Mouse (Mus musculus): ENCODE results near the gene Hils1. TPM values are rescaled to one million over a fixed set of nuclear protein-coding genes. Genes with fewer than 3 reads are reported as not detected.
"Not testable (repeated sequence)": the region's sequence is repeated elsewhere in the genome, so short reads cannot be mapped to it uniquely, and the experiment has no call there.

The Hils1 gene
- polyA plus RNA-seq, 1 experiment from 2014 or later: not detected

DNA sequence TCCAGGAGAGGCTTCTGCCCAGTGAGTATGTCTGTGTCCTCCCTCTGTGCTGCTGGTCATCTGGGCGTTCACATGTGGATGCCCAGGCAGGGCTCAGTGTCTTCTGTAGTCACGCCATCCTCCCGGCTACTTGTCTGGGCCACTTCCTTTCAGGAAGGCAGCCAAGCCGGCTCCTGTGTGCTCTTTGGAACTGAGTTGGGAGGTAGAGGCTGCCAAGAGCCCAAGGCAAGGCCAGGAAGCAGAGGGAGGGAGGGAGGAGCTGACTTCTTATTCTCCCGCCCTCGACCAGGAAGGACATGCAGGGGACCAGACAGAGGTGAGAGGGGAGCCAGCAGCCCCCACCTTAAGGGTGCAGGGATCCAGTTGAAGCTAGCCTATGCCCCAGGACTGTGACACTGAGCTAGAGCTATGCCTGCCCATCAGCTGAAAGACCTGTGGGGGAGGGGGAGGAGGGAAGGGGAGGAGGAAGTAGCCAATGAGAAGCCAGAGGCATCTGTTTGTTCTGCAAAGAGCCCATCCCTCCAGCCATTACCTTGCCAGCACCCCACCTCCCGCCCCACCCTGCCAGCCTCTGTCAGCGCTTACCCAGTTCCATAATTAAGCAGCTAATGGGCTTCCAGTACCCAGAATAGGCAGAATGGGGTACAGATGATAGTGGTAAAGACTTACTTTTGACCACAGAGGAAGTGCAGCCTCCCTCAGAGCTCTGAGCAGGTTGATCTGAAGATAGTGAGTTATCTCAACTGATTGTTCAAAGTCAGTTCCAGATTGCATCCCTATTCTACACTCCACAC lies 9.1 kb upstream of the Hils1 start:
- Histone ChIP-seq H3K9me3 (ENCODE audit: control insufficient read depth, low read length) (no peaks in the 10 kb centered on the region), H3K4me2 (no peak overlapping the region), H3K4me3 (ENCODE audit: low read depth, low read length) (no peak overlapping the region), H3K36me3 (ENCODE audit: control insufficient read depth, insufficient read depth, low read length) (no peaks in the 10 kb centered on the region), H3K27me3 (replicated peaks; ENCODE audit: control insufficient read depth, insufficient read depth, low read length) (peaks cover 11% of the 10 kb centered on the region; the same call in 1 of the 2 replicates), H3K9ac (ENCODE audit: low read depth, low read length) (no peak overlapping the region), H3K27ac (ENCODE audit: low read depth, low read length) (no peak overlapping the region), H3K4me1 (replicated peaks; ENCODE audit: control insufficient read depth, insufficient read depth, low read length) (peaks cover 3% of the 10 kb centered on the region; the same call in 1 of the 2 replicates)
- ATAC-seq (replicated peaks; ENCODE audit: low FRiP score) (no peak), DNase-seq (ENCODE audit: low spot score) (no peak)
- 22% methylated on average over 8 of the region's 8 CpGs for WGBS

DNA sequence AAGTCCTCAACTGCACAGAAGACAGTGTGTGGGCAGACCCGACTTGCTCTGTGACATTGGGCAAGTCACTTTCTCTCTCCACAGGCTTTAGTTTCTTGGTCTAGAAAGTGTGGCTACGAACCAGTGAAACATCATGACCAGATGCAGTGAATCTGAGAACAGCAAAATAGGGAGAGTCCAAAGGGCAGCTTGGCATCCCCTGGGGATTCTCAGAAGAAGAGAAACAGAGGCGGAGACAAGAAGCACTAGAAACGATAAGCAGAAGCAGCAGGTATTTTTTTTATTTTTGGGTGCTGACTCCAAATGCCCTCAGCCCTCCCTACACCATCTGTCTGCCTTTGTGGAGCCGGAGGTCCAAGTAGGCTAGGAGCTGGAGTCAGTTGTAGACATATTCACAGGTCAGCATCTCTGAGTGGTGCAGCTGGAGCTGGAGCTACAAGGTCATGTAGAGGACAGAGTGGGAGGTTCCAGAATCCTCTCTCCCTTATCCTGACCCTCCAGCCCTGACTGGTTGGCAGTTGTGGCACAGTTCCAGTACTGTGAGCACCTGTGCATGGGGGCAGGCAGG lies 4.8 kb upstream of the Hils1 start:
- Histone ChIP-seq H3K4me2 (no peak overlapping the region), H3K36me3 (ENCODE audit: control insufficient read depth, insufficient read depth, low read length) (no peaks in the 10 kb centered on the region), H3K4me1 (replicated peaks; ENCODE audit: control insufficient read depth, insufficient read depth, low read length) (peaks cover 3% of the 10 kb centered on the region; the same call in 1 of the 2 replicates), H3K27me3 (replicated peaks; ENCODE audit: control insufficient read depth, insufficient read depth, low read length) (no peaks in the 10 kb centered on the region), H3K9me3 (ENCODE audit: control insufficient read depth, low read length) (no peaks in the 10 kb centered on the region), H3K4me3 (ENCODE audit: low read depth, low read length) (no peak overlapping the region), H3K27ac (ENCODE audit: low read depth, low read length) (no peak overlapping the region), H3K9ac (ENCODE audit: low read depth, low read length) (no peak overlapping the region)
- no peak for DNase-seq (ENCODE audit: low spot score)
- 63% methylated on average over 5 of the region's 5 CpGs for WGBS
- no peak for ATAC-seq (replicated peaks; ENCODE audit: low FRiP score)

DNA sequence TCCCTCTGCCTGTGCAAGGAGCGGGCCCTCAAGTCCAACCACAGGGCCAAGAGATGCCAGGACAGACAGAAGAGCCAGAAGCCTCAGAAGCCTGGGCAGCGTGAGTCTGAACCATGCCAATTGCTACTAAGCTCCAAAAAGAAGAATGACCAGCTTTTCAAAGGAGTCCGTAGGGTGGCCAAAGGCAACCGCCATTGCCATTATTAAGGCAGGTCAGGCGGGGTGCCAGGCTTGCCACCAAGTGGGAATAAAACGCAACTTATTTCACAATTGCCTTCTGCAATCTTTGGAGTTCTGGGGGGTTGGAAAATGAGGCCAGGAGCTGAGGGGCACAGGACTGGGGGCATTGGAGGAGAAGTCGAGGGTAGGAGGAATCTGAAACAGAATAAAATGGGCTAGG lies 794 bp downstream of the Hils1 start:
- no peaks in the 10 kb centered on the region for H3K9me3 ChIP-seq (ENCODE audit: control insufficient read depth, low read length)
- peaks cover 2% of the 10 kb centered on the region; the same call in 1 of the 2 replicates for H3K27me3 ChIP-seq (replicated peaks; ENCODE audit: control insufficient read depth, insufficient read depth, low read length)
- H3K36me3 ChIP-seq (ENCODE audit: control insufficient read depth, insufficient read depth, low read length): no peaks in the 10 kb centered on the region
- 74% methylated on average over 7 of the region's 7 CpGs for WGBS
- no peak overlapping the region for H3K4me2 ChIP-seq
- H3K4me3 ChIP-seq (ENCODE audit: low read depth, low read length): no peak overlapping the region
- ATAC-seq (replicated peaks; ENCODE audit: low FRiP score): no peak
- no peak overlapping the region for H3K27ac ChIP-seq (ENCODE audit: low read depth, low read length)
- DNase-seq (ENCODE audit: low spot score): no peak
- H3K9ac ChIP-seq (ENCODE audit: low read depth, low read length): no peak overlapping the region
- no peaks in the 10 kb centered on the region for H3K4me1 ChIP-seq (replicated peaks; ENCODE audit: control insufficient read depth, insufficient read depth, low read length)

DNA sequence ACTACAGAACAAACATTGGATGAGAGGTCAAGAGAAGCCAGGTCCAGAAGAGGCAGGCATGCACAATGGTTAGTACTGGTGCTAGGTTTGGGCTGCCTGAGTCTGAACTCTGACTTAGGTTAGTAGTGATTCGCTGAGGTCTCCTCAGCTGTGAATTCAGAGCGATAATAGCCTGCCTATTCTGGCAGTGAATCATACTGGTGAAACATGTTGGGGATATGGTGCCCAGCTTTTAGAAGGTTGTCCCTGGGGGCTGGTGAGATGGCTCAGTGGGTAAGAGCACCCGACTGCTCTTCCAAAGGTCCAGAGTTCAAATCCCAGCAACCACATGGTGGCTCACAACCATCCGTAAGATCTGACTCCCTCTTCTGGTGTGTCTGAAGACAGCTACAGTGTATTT lies 2.3 kb downstream of the Hils1 start:
- not testable (repeated sequence) for H3K36me3 ChIP-seq (ENCODE audit: control insufficient read depth, insufficient read depth, low read length); H3K27me3 ChIP-seq (replicated peaks; ENCODE audit: control insufficient read depth, insufficient read depth, low read length); H3K9me3 ChIP-seq (ENCODE audit: control insufficient read depth, low read length); H3K4me1 ChIP-seq (replicated peaks; ENCODE audit: control insufficient read depth, insufficient read depth, low read length); H3K4me3 ChIP-seq (ENCODE audit: low read depth, low read length); ATAC-seq (replicated peaks; ENCODE audit: low FRiP score); DNase-seq (ENCODE audit: low spot score); H3K9ac ChIP-seq (ENCODE audit: low read depth, low read length); H3K4me2 ChIP-seq; H3K27ac ChIP-seq (ENCODE audit: low read depth, low read length)
- WGBS: 88% methylated on average over 4 of the region's 4 CpGs

DNA sequence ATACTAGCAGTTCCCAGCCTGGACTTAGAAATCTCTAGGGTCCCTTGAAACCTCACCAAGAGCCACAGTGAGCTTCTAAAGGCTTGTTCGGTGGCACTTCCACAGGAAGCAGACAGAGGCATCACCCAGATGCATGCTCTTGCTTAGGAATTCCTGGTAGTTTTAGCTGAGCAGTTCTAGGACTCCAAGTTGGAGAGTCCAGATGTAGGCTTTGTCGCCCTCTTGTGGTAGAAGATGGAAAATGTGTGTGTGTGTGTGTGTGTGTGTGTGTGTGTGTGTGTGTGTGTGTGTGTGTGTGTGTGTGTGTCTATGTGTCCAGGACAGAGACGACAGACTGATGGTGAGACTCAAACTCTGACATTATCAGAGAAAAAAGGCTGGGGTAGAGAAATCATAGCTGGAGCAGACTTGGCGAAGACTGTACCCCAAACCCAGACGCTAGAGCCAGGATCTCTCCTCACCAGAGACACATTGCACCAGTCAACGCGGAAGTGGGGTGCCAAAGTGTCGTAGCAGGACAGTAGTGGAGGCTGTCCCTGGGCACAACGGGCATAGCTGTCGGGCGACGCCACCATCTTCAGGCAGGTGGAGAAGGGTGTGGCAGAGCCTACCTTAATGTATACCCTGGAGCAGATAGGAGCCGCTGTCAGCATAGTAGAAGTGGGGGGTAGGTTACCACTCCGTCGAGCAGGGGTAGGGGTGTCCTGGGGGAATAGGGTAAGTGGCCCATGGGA lies 3.0 kb downstream of the Hils1 start:
- H3K27me3 ChIP-seq (replicated peaks; ENCODE audit: control insufficient read depth, insufficient read depth, low read length): peaks cover 2% of the 10 kb centered on the region; the same call in 1 of the 2 replicates
- DNase-seq (ENCODE audit: low spot score) (no peak), ATAC-seq (replicated peaks; ENCODE audit: low FRiP score) (no peak; the same call in 1 of the 2 replicates)
- WGBS: 56% methylated on average over 15 of the region's 15 CpGs
- no peak overlapping the region for H3K4me3 ChIP-seq (ENCODE audit: low read depth, low read length)
- no peaks in the 10 kb centered on the region for H3K9me3 ChIP-seq (ENCODE audit: control insufficient read depth, low read length)
- H3K4me1 ChIP-seq (replicated peaks; ENCODE audit: control insufficient read depth, insufficient read depth, low read length): no peaks in the 10 kb centered on the region
- H3K36me3 ChIP-seq (ENCODE audit: control insufficient read depth, insufficient read depth, low read length): no peaks in the 10 kb centered on the region
- H3K9ac ChIP-seq (ENCODE audit: low read depth, low read length): no peak overlapping the region
- H3K27ac ChIP-seq (ENCODE audit: low read depth, low read length): no peak overlapping the region
- no peak overlapping the region for H3K4me2 ChIP-seq

DNA sequence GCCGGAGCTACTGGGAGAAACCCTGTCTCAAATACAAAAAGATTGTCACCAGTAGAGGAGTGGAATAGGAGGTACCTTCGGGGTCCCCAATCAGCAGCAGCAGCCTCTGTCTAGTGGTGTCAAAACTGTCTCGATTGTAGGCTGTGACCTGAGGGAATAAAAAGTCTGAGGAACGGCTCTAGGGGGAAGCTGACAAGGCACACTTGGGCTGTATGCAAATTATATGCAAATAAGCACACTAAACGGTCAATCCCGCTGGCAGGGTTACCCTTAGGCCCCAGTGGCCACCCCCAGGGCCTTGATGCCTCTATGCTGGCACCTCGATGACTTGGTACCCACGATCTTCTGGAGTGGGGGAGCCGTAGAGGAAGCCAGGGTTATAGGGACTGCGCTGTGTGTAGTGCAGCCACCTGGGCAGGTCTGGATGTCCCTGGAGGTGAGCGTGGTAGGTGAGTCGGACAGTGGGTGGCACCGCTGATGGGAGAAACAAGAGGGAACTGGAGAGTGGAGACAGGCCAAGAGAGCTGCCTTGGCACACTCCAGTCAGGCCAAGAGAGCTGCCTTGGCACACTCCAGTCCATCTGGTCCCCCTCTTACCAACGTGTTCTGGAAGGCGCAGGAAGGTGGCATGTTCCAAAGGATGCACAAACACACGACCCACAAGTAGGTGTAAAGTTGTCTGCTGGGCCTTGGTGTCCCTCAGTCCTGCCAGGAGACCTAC lies 4.7 kb downstream of the Hils1 start:
- Histone ChIP-seq H3K9ac (ENCODE audit: low read depth, low read length) (no peak overlapping the region), H3K27ac (ENCODE audit: low read depth, low read length) (no peak overlapping the region), H3K9me3 (ENCODE audit: control insufficient read depth, low read length) (no peaks in the 10 kb centered on the region), H3K27me3 (replicated peaks; ENCODE audit: control insufficient read depth, insufficient read depth, low read length) (peaks cover 2% of the 10 kb centered on the region; the same call in 1 of the 2 replicates), H3K36me3 (ENCODE audit: control insufficient read depth, insufficient read depth, low read length) (no peaks in the 10 kb centered on the region), H3K4me2 (no peak overlapping the region), H3K4me1 (replicated peaks; ENCODE audit: control insufficient read depth, insufficient read depth, low read length) (no peaks in the 10 kb centered on the region), H3K4me3 (ENCODE audit: low read depth, low read length) (no peak overlapping the region)
- DNase-seq (ENCODE audit: low spot score): no peak
- WGBS: 63% methylated on average over 16 of the region's 16 CpGs
- ATAC-seq (replicated peaks; ENCODE audit: low FRiP score): no peak

DNA sequence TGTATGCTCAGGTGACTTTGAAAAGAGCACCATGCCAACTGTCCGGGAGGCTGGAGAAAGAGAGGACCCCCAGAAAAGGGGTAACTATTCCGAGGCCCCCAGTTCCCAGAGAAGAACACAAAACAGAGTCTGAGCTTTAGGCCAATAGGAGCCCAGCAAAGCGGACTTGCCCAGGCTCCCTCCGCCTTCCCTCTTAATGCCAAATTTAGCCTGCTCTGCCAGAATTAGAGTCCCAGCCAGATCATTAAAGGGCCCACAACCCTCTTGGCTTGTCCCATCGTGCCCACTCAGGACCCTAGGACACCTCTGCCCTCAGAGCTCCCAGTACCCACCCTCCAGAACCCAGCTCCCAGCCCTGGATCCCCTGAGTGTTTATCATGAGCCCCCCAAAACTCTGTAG lies 5.5 kb downstream of the Hils1 start:
- 64% methylated on average over 5 of the region's 5 CpGs for WGBS
- Histone ChIP-seq H3K27me3 (replicated peaks; ENCODE audit: control insufficient read depth, insufficient read depth, low read length) (peaks cover 2% of the 10 kb centered on the region; the same call in 1 of the 2 replicates), H3K4me2 (no peak overlapping the region), H3K36me3 (ENCODE audit: control insufficient read depth, insufficient read depth, low read length) (no peaks in the 10 kb centered on the region), H3K27ac (ENCODE audit: low read depth, low read length) (no peak overlapping the region), H3K9ac (ENCODE audit: low read depth, low read length) (no peak overlapping the region), H3K4me1 (replicated peaks; ENCODE audit: control insufficient read depth, insufficient read depth, low read length) (no peaks in the 10 kb centered on the region), H3K4me3 (ENCODE audit: low read depth, low read length) (no peak overlapping the region), H3K9me3 (ENCODE audit: control insufficient read depth, low read length) (no peaks in the 10 kb centered on the region)
- DNase-seq (ENCODE audit: low spot score) (no peak), ATAC-seq (replicated peaks; ENCODE audit: low FRiP score) (no peak)

DNA sequence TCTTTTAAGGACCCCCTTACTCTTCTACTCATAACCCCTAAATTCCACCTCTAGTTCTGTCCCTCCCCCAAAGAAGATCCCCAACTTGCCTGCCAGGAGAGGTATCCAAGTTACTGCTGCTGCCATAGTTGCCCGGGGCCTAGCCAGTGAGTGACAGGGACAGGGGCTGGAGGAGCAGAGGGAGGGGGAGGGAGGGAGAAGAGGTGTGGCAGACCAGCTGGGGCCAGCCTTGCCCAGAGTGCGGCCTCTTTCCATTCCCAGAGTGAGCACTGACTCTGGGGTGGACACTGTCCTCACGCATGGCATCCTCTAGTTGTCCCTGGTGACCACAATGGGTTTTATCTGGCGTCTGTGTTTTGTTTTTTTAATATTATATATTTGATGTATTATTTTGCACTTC lies 5.9 kb downstream of the Hils1 start:
- 58% methylated on average over 4 of the region's 4 CpGs for WGBS
- DNase-seq (ENCODE audit: low spot score) (no peak), ATAC-seq (replicated peaks; ENCODE audit: low FRiP score) (no peak)
- no peak overlapping the region for H3K9ac ChIP-seq (ENCODE audit: low read depth, low read length)
- H3K36me3 ChIP-seq (ENCODE audit: control insufficient read depth, insufficient read depth, low read length): no peaks in the 10 kb centered on the region
- no peaks in the 10 kb centered on the region for H3K4me1 ChIP-seq (replicated peaks; ENCODE audit: control insufficient read depth, insufficient read depth, low read length)
- no peak overlapping the region for H3K27ac ChIP-seq (ENCODE audit: low read depth, low read length)
- no peaks in the 10 kb centered on the region for H3K9me3 ChIP-seq (ENCODE audit: control insufficient read depth, low read length)
- no peak overlapping the region for H3K4me3 ChIP-seq (ENCODE audit: low read depth, low read length)
- no peak overlapping the region for H3K4me2 ChIP-seq
- peaks cover 2% of the 10 kb centered on the region; the same call in 1 of the 2 replicates for H3K27me3 ChIP-seq (replicated peaks; ENCODE audit: control insufficient read depth, insufficient read depth, low read length)

Data from liver, embryonic 11.5 days (tissue).